Mouse (Mus musculus): ENCODE measurements around the gene Pde11a. TPM values are rescaled to one million over a fixed set of nuclear protein-coding genes. Genes with fewer than 3 reads are reported as not detected.
A peak's percentile ranks its signal among the peaks of the same experiment; 100 is the strongest.

Pde11a gene
- polyA plus RNA-seq, 1 experiment = 0.83 TPM

DNA sequence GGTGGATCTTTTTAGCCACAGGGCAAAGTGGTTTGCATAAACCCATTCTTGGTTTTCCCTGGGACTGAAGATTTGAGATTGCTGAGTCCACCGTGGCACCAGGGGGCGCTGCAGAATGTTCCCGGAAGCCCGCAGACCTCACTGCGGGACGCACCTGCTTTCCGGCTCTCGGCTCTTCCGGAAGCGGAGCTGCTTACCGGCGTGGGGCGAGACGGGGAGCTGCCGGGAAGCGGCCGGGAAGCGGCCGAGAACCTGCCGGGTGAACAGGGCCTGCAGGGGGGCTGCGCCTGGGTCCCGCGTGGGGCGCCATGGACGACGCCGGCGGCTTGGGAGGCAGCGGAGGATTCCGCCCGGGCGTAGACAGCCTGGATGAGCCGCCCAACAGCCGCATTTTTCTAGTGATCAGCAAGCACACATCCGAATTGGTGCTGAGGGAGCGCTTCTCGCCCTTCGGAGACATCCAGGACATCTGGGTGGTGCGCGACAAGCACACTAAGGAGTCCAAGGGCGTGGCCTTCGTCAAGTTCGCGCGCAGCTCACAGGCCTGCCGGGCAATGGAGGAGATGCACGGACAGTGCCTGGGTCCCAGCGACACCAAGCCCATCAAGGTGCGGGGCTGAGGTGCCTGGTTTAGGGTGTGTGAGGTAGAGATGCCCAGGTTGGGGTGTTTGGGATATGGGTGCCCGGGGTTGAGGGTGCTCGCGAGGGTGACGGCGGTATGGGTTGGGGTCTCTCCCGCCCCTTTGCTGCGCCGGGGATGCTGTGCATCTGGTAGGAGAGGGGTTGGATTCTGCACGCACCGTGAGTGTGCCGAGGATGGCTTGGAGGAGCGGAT, 31.5 kb upstream of the Pde11a start, which contains the start of gene Rbm45:
TSS of gene Rbm45 (plus strand) at position 164 of the 835 bp plus-strand sequence.
- Histone ChIP-seq H3K27me3 (replicated peaks; ENCODE audit: control insufficient read depth, insufficient read depth, low read length) (no peaks in the 10 kb centered on the region), H3K27ac (ENCODE audit: insufficient read depth, low read depth, low read length) (no peak within 1 kb of the TSS), H3K36me3 (ENCODE audit: control insufficient read depth, insufficient read depth, low read length) (no peaks in the 10 kb centered on the region), H3K4me1 (ENCODE audit: control insufficient read depth, insufficient read depth, low read length) (peaks cover 3% of the 10 kb centered on the region; the same call in 1 of the 2 replicates), H3K4me3 (ENCODE audit: insufficient read depth, low read depth, low read length) (peak within 1 kb of the TSS; percentile 90)
- TF ChIP-seq POLR2A (IDR thresholded peaks at IDR 0.05; ENCODE audit: low read depth, low read length) = peak; percentile 27
- TF ChIP-seq CTCF (conservative IDR thresholded peaks at IDR 0.05; ENCODE audit: insufficient read depth, insufficient read length, low read depth, low read length) = peak; percentile 80
- WGBS = under 1% methylated on average over 61 of the region's 61 CpGs
- peak; percentile 91 for DNase-seq

DNA sequence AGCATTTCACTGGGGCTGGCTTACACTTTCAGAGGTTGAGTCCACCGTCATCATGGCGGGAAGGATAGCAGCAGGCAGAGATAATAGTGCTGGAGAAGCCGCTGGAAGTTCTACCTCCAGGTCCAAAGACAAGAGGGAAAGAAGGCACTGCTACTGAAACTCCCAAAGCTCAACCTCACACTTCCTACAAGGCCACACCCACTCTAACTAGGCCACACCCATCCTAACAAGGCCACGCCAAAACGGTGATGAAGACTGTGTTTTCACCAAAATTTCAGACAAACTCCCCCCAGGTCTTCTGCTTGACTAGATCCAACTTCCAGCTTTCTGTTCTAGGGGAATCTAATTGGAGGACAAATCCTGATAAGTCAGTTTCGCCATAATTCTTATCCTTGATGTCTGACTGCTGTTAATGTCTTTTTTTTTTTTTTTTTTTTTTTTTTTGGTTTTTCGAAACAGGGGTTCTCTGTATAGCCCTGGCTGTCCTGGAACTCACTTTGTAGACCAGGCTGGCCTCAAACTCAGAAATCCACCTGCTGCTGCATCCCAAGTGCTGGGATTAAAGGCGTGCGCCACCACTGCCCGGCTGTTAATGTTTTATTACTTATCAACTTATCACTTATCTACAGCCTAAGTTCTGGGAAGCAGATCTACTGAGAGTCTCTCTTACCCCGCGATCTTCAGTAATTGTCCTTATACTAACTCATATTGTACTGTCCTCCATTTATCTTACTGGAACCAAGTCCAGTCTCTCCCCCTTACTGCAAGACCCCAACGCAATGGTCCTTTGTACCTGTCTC, 30.5 kb upstream of the Pde11a start:
- no peak overlapping the region for H3K4me3 ChIP-seq (ENCODE audit: insufficient read depth, low read depth, low read length)
- TF ChIP-seq CTCF (conservative IDR thresholded peaks at IDR 0.05; ENCODE audit: insufficient read depth, insufficient read length, low read depth, low read length) = no peak
- no peak for TF ChIP-seq POLR2A (IDR thresholded peaks at IDR 0.05; ENCODE audit: low read depth, low read length)
- H3K36me3 ChIP-seq (ENCODE audit: control insufficient read depth, insufficient read depth, low read length) = no peaks in the 10 kb centered on the region
- peaks cover 3% of the 10 kb centered on the region; the same call in 1 of the 2 replicates for H3K4me1 ChIP-seq (ENCODE audit: control insufficient read depth, insufficient read depth, low read length)
- DNase-seq = no peak
- no peaks in the 10 kb centered on the region for H3K27me3 ChIP-seq (replicated peaks; ENCODE audit: control insufficient read depth, insufficient read depth, low read length)
- no peak overlapping the region for H3K27ac ChIP-seq (ENCODE audit: insufficient read depth, low read depth, low read length)
- 76% methylated on average over 13 of the region's 13 CpGs for WGBS

DNA sequence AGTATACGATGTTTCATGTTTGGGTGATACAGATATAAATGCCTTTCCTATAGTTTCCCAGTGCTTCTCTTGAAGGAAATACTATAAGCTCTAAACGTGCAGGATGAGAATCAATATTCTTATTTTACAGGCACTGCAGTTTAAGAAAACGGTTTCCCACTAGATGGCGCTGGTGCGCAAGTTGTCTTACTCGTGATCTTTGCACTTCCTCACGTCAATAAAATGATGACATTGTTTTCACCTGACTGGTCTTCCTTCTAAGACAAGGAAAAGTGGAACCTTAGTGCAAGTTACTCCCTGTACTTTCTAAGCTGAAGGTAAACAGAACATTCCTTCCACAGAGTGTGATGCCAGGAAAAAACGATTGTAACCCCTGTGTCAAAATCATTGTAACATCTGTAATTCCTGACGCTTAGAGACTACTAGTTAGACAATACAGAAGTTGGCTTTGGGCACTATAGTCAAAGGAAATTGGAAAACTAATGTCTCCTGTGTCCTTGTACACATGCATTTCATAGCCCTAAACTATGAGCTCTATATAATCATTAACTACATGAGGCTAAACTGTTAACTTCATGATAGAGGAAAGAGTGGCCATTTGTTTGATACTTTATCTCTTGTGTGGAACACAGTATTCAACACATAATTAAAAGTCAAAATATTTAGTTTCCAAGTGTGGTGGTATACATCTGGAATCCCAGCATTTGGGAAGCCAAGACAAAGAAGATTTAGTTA, 28.8 kb upstream of the Pde11a start:
- H3K4me1 ChIP-seq (ENCODE audit: control insufficient read depth, insufficient read depth, low read length) = peaks cover 3% of the 10 kb centered on the region; the same call in 1 of the 2 replicates
- TF ChIP-seq POLR2A (IDR thresholded peaks at IDR 0.05; ENCODE audit: low read depth, low read length) (no peak), CTCF (conservative IDR thresholded peaks at IDR 0.05; ENCODE audit: insufficient read depth, insufficient read length, low read depth, low read length) (peak; percentile 64)
- H3K4me3 ChIP-seq (ENCODE audit: insufficient read depth, low read depth, low read length) = no peak overlapping the region
- no peak overlapping the region for H3K27ac ChIP-seq (ENCODE audit: insufficient read depth, low read depth, low read length)
- no peaks in the 10 kb centered on the region for H3K36me3 ChIP-seq (ENCODE audit: control insufficient read depth, insufficient read depth, low read length)
- H3K27me3 ChIP-seq (replicated peaks; ENCODE audit: control insufficient read depth, insufficient read depth, low read length) = no peaks in the 10 kb centered on the region
- DNase-seq = peak; percentile 83
- WGBS = 7% methylated on average over 9 of the region's 9 CpGs

DNA sequence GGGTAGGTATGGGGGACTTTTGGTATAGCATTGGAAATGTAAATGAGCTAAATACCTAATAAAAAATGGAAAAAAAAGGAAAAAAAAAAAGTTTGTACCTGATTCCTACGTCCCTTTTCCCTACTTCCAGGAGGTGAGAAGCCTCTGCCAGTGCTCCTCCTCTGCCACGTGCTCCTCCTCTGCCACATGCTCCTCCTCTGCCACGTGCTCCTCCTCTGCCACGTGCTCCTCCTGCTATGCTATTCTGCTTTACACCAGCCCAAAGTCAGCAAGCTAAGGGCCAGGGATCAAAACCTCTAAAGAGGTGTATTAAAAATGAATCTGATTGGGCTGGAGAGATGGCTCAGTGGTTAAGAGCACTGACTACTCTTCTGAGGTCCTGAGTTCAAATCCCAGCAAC, 27.2 kb upstream of the Pde11a start:
- Histone ChIP-seq H3K4me3 (ENCODE audit: insufficient read depth, low read depth, low read length) (no peak overlapping the region), H3K4me1 (ENCODE audit: control insufficient read depth, insufficient read depth, low read length) (no peaks in the 10 kb centered on the region), H3K27me3 (replicated peaks; ENCODE audit: control insufficient read depth, insufficient read depth, low read length) (no peaks in the 10 kb centered on the region), H3K36me3 (ENCODE audit: control insufficient read depth, insufficient read depth, low read length) (no peaks in the 10 kb centered on the region), H3K27ac (ENCODE audit: insufficient read depth, low read depth, low read length) (no peak overlapping the region)
- TF ChIP-seq POLR2A (IDR thresholded peaks at IDR 0.05; ENCODE audit: low read depth, low read length) (no peak), CTCF (conservative IDR thresholded peaks at IDR 0.05; ENCODE audit: insufficient read depth, insufficient read length, low read depth, low read length) (no peak)
- WGBS = 69% methylated on average over 4 of the region's 4 CpGs
- no peak for DNase-seq

DNA sequence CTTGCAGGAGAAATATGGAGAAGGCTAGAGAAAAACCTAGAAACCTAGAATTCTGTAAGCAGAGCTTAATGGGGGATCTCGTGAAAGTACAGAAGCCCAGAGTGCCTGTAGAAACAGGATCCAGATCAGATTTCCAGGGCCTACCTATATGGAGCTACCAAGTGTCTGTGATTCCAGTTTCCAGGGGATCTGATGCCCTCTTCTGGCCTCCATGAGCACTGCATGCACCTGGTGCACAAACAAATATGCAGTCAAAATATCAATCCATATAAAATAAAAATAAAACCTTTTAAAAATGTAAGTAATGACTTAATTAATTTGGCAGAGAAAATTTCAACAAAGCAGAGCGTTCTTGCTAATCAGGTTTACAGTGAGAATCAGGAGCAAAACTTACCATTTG, 23.5 kb upstream of the Pde11a start:
- Histone ChIP-seq H3K4me3 (ENCODE audit: insufficient read depth, low read depth, low read length) (no peak overlapping the region), H3K27ac (ENCODE audit: insufficient read depth, low read depth, low read length) (no peak overlapping the region), H3K4me1 (ENCODE audit: control insufficient read depth, insufficient read depth, low read length) (no peaks in the 10 kb centered on the region), H3K36me3 (ENCODE audit: control insufficient read depth, insufficient read depth, low read length) (no peaks in the 10 kb centered on the region), H3K27me3 (replicated peaks; ENCODE audit: control insufficient read depth, insufficient read depth, low read length) (no peaks in the 10 kb centered on the region)
- peak; percentile 43 for DNase-seq
- no peak for TF ChIP-seq POLR2A (IDR thresholded peaks at IDR 0.05; ENCODE audit: low read depth, low read length)
- TF ChIP-seq CTCF (conservative IDR thresholded peaks at IDR 0.05; ENCODE audit: insufficient read depth, insufficient read length, low read depth, low read length) = peak; percentile 54; the same call in 1 of the 2 replicates
- WGBS = 65% methylated on average over 2 of the region's 2 CpGs

DNA sequence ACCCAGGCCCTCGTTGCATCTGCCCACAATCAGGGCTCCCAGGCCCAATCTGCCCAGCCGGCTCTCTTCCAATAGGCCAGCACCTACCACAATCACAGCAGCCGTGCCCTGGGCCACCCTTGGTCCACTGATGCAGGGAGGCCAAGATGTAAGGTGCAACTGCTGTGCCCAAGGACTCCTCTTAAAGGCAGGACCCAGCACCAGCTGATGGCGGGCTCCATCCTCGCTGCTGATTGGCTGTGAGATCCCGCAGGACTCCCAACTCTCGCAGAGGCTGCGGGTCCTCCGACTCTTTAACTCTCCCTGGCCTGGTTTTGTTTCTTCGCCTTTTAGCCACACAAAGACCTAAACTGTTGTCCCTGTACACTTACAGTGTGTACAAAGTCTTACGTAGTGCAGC, 21.7 kb upstream of the Pde11a start, which contains the start of gene Cyct:
TSS of gene Cyct (minus strand) at position 225 of the 400 bp plus-strand sequence.
- Histone ChIP-seq H3K36me3 (ENCODE audit: control insufficient read depth, insufficient read depth, low read length) (no peaks in the 10 kb centered on the region), H3K27ac (ENCODE audit: insufficient read depth, low read depth, low read length) (no peak within 1 kb of the TSS), H3K27me3 (replicated peaks; ENCODE audit: control insufficient read depth, insufficient read depth, low read length) (no peaks in the 10 kb centered on the region), H3K4me3 (ENCODE audit: insufficient read depth, low read depth, low read length) (no peak within 1 kb of the TSS), H3K4me1 (ENCODE audit: control insufficient read depth, insufficient read depth, low read length) (no peaks in the 10 kb centered on the region)
- TF ChIP-seq CTCF (conservative IDR thresholded peaks at IDR 0.05; ENCODE audit: insufficient read depth, insufficient read length, low read depth, low read length) (no peak), POLR2A (IDR thresholded peaks at IDR 0.05; ENCODE audit: low read depth, low read length) (no peak)
- DNase-seq = no peak
- WGBS = 90% methylated on average over 11 of the region's 11 CpGs
